Mouse (Mus musculus) gastrocnemius, postnatal 14 days (tissue): ENCODE measurements at regions not wholly inside any gene's neighbourhood (a gene's known extent, or its start where the extent isn't known, plus 50 kb on each side); places are given as distances from the start of the nearest gene placed in this dataset.
A peak's percentile ranks its signal among the peaks of the same experiment; 100 is the strongest.

Experiments used
- DNase-seq: peaks from one replicate; pipeline ENCODE4 v3.0.0; 2021; ENCODE audit warnings: mixed read lengths
- intact Hi-C: fragments of 180-260 bp; cut with DNase I; formaldehyde crosslinking; loops from one replicate; pipeline ENCODE4 v1.15.1; 2025; ENCODE audit warnings: low total_unique reads

DNA sequence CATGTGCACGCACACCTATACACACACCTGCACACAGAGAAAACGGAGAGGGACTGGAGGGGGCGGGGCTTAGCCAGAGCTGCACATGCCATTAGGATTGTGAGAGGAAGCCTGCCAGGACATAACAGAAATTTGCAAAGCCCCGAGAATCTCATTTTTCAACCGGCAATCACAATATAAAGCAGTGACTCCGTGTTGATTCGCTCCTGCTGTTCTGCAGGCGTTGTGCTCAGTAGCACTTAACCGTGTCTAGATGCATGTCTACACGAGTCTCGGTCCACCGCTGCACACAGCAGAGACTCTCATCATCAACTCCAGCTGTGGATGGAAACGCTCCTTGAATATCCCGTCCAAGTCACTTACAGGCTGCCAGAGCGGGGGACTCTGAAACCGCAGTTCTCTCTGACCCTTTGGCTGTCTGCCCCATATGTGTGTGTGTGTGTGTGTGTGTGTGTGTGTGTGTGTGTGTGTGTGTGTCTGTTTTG is 260.1 kb upstream of the Sulf2 start:
- DNase-seq: peak; percentile 60
- intact Hi-C loops: no loop called here

DNA sequence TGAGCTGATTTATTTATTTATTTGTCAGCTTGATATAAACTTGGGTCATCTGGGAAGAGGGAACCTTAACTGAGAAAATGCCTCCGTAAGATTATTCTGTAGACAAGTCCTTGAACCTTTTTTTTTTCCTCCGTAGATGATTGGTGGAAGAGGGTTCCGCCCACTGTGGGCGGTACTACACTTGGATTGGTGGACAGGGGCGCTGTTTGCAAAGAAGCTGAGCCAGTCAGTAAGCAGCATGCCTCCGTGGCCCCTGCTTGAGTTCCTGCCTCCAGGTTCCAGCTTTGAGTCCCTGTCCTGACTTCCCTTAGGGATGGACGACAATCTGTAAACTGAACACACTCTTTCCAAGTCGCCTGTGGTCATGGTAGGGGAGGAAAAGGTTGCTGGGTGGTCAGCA is 259.4 kb upstream of the Sulf2 start:
- intact Hi-C loops: loop anchor here (5.0 kb wide), 1 partner anchor 848 kb away; no protein-coding TSS in a partner anchor
- DNase-seq: no peak

GRCm38 (mm10) chr2:166412031-166412858 is 256.8 kb upstream of the Sulf2 start:
- no peak for DNase-seq
- intact Hi-C loops: loop anchor here (5.0 kb wide), 1 partner anchor 845 kb away; no protein-coding TSS in a partner anchor

DNA sequence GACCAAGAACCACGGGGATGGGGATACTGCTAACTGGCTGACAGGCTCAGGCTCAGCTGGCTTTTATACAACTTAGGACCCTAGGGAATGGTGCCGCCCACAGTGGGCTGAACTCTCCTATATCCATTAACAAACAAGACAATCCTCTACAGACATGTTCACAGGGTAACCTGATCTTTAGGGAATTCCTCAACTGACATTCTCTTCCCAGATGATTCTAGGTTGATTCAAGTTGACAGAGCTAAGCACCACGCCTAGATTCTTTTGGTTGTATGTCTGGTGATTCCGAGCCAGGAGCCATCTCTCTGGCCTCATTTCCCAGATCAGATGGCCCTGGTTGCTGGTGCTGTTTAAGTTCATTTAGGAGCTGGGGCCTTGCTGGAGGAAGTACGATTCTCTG is 253.9 kb upstream of the Sulf2 start:
- no peak for DNase-seq
- intact Hi-C loops: no loop called here

GRCm38 (mm10) chr2:166408806-166409205 is 253.3 kb upstream of the Sulf2 start:
- DNase-seq: no peak
- intact Hi-C loops: no loop called here

DNA sequence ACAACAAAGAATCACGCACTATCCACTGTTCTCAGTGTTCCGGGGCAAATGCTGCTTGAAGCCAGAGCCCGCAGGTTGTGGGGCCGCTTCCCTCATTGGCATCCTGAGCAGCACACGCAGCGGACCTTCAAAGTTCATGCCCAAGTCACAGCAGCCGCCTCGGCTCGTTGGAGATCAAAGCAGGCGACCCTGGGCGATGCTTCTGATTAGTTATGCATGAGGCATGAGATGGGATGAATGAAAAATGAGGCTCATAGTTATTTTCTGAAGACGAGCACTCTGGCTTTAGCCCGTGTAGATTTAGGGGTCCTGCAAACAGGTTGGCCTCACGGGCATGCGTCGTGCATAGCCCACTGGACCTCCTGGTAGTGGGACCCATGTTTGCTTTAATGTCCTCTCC is 252.5 kb upstream of the Sulf2 start:
- DNase-seq: no peak
- intact Hi-C loops: no loop called here

DNA sequence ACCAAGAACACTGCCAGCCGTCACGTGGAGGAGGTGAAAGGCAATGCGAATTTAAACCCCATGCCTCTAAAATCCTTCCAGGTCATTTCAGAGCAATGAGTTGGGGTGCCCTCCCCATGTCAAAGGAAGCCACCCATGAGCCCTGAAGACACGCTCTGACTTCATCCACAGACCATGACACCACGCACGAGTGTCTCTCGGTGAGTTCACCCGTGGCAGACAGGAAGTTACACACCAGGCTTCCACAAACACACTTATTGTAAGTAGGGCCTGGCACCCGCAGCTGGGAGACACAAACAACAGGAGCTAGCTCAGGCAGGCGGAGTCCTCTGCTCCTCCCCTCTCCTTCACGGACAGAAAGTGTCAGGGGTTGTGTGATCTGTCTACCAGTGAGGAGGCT is 251.4 kb upstream of the Sulf2 start:
- no peak for DNase-seq
- intact Hi-C loops: no loop called here

DNA sequence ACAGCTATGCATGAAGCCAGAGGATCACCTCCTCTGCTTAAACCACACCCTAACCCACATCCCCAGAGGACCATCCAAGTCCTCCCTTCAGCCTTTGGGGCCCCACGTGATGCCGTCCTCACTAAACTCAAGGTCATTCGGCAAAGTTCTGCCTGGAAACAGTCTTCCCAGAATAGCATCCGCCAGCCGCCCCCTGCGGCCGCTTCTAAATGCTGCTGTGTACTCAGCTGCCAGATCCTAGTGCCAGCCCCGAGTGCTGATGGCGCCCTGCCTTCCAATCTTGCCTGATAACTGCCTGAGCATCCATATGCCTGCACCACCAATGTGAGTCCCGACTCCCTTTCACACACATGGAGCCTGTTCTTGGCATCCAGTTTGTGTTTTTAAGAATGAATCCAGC is 247.9 kb upstream of the Sulf2 start:
- intact Hi-C loops: no loop called here
- no peak for DNase-seq

GRCm38 (mm10) chr2:166401860-166402259 is 246.4 kb upstream of the Sulf2 start:
- intact Hi-C loops: no loop called here
- DNase-seq: no peak

DNA sequence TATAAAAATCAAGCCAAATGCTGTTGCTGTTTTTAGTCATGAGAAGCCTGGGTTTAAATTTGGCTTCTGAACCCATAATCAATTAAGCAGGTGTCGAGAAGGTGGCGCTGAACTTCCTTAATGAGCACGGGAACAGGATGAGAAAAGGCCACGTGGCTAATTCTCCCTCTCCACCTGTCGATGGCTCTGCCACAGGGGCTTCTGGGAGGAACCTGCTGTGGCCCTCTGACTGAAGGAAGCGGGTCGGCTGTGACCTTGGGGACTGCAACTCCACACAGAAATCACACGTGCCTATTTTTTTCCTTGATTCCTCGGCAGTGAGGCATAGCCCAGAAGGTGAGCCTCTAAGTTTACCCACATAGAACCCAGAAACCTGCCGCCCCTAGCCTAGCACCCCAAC is 244.8 kb upstream of the Sulf2 start:
- intact Hi-C loops: no loop called here
- no peak for DNase-seq

DNA sequence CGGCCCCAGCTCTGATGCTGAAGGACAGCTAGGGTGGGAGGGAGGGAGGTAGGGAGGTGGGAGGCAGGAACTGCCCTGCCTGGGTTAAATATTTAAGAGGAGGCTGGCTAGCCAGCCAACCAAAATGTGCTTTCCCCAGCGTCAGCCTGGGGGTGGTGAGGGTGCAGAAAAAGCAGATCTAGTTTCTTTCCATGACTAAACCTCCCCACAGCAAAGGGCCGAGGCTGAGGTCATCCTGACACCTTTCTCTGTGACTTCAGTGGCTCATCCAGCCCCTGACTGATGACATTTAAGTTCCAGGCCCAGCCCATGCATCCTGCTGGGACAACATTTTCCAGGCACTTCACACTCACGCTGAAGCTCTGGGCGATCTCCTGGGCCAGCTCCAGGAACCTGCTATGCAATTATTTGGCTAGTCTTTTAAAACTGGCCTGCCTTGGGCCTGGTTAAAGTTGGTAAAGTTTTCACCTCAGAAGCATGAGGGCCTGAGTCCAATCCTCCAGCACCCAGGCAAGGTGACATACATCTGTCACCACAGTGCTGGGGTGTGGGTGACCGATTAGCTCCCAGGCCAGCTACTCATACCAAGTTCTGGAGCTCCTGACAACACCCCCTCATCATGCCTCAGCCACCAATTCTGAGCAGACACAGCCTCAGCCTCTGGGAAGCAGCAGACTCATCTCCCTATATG is 243.8 kb upstream of the Sulf2 start:
- no peak for DNase-seq
- intact Hi-C loops: no loop called here

- no peak for DNase-seq
- intact Hi-C loops: no loop called here
These were observed 243.3 kb upstream of the Sulf2 start for GRCm38 (mm10) chr2:166398774-166399139.

- DNase-seq: no peak
- intact Hi-C loops: no loop called here
These were observed 242.7 kb upstream of the Sulf2 start for GRCm38 (mm10) chr2:166398156-166398555.

DNA sequence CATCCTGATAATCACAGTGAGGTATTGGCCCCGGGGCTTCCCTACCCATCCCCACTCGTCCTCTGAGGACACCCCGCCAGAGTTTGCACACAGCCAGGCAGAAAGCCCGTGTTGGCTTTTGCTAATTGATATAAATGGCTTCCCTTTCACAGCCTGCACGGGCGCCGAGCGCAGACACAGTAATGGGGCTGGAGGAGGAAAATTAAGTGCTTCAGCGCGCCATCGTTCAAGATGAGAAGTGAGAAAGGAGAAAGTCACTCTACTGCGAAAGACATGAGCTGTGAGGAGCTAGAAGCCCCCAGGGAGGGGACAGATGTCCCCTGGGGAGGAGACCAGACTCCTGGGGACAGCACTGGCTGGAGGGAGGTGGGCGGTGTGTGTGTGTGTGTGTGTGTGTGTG is 239.2 kb upstream of the Sulf2 start:
- intact Hi-C loops: no loop called here
- DNase-seq: no peak

- intact Hi-C loops: no loop called here
- DNase-seq: no peak
These were observed 235.7 kb upstream of the Sulf2 start for GRCm38 (mm10) chr2:166391176-166391575.

GRCm38 (mm10) chr2:166388050-166388449 is 232.6 kb upstream of the Sulf2 start:
- no peak for DNase-seq
- intact Hi-C loops: no loop called here

DNA sequence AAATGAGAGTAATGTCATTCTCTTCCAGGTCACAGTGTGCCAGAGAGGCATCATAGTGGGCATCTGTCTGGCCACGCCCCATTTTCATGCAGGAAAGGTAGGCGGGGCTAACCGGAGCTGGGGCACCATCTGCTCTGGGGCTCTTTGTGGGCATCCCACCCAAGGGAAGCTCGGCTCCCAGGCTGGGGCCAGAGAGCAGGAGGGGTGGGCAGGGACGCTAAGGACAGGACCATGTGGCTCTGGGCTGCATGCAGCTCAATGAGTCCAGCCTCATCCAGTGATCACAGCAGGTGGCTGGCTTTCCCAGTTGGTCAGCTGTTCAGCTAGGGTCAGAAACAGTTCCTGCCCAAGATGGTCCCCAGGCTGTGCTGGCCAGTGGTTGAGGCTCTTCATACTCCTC is 231.4 kb upstream of the Sulf2 start:
- intact Hi-C loops: no loop called here
- no peak for DNase-seq

DNA sequence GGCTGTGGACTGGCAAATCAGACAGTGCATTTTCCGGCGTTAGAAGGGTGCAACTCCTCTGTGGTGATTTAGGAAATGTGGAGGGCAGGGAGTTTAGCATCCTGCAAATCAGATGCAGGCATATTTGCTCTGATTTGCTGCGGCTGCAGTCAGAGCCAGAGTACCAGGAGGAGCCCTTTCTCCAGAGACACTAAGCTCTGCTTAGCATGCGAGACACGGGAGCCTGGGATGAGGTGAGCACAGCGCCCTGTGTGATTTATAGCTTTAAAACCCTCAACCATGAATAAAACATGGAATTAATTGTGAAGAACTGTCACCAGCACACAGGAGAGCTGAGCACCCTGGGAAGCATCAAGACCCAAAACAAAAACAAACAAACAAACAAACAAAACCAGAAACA is 229.1 kb upstream of the Sulf2 start:
- no peak for DNase-seq
- intact Hi-C loops: no loop called here

DNA sequence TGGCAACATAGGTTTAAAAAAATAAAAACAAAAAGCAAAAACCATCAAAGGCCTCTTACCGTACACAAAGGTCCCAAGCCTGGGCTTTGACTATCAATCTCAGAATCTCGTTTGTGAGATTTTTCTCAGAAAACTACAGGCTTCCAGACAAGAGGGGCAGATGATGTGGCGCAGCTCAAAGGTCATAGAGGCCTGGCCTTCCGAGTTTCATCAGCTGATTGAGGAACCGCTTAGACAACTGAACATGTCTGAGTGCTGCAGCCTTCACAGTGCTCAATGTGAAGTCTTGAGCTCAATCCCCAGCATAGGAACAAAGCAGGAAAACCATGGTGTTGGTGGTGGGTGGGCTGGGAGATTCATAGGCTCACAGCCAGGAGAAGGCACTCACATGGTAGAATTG is 227.9 kb upstream of the Sulf2 start:
- no peak for DNase-seq
- intact Hi-C loops: no loop called here

- intact Hi-C loops: no loop called here
- no peak for DNase-seq
These were observed 226.7 kb upstream of the Sulf2 start for GRCm38 (mm10) chr2:166382180-166382579.

GRCm38 (mm10) chr2:166380854-166381253 is 225.4 kb upstream of the Sulf2 start:
- intact Hi-C loops: no loop called here
- DNase-seq: no peak
